Mouse (Mus musculus): Measurements from ENCODE around the gene Rps29. TPM values are rescaled to one million over a fixed set of nuclear protein-coding genes. Genes with fewer than 3 reads are reported as not detected.
"Not testable (repeated sequence)": the region's sequence is repeated elsewhere in the genome, so short reads cannot be mapped to it uniquely, and the experiment has no call there.

Gene Rps29
- polyA plus RNA-seq, 1 experiment from 2014 or later, result 1,383 TPM

DNA sequence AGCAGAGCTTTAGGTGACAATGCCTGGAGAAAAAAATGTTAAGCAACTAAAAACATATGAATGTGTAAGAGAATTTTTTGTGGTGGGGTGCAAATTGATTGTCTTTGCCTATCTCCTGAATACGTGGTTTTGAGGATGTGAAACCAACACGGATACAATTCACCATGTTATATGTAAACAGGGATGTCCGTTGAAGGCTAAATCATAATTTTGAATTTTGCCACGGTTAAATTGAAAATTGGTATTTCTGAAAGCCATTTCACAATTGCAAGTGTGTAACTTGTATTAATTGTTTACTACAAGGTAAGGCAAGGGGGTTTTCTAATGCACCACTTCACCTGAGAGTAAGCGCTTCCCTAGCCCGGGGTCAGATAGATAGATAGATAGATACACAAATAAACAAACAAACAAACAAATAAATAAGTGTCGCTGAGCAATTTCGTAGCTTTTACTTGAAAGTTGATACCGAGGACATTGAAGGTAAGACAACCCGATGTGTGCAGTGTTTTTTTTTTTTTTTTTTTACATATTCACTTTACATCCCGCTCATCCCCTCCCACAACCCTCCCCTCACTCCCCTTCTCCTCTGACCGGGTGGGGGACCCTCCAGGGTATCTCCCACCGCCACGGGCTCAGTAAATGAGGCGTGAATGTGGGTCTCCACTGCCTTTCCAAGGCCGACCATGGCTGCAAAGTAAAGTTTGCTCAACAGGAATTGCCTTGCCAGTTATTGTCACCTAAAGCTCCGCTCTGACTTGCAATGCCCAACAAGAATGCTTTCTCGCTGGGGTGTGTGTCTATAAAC lies 8.9 kb upstream of the Rps29 start:
- DNase-seq (ENCODE audit: low spot score), result no peak
- H3K27ac ChIP-seq (ENCODE audit: low read depth, low read length), result no peak overlapping the region
- H3K9me3 ChIP-seq (ENCODE audit: control insufficient read depth, low read length), result no peaks in the 10 kb centered on the region
- no peaks in the 10 kb centered on the region; the same call in 1 of the 2 replicates for H3K4me1 ChIP-seq (replicated peaks; ENCODE audit: control insufficient read depth, insufficient read depth, low read length)
- H3K27me3 ChIP-seq (ENCODE audit: control insufficient read depth, insufficient read depth, low read length), result no peaks in the 10 kb centered on the region
- H3K9ac ChIP-seq (ENCODE audit: low read length), result peak overlapping the region; percentile 71
- peak overlapping the region; percentile 82 for H3K4me3 ChIP-seq (ENCODE audit: low read depth, low read length)
- WGBS, result 9% methylated on average over 18 of the region's 18 CpGs
- no peaks in the 10 kb centered on the region for H3K36me3 ChIP-seq (ENCODE audit: control insufficient read depth, insufficient read depth, low read length)
- ATAC-seq (replicated peaks; ENCODE audit: low FRiP score), result peak; percentile 59
- H3K4me2 ChIP-seq (ENCODE audit: low read depth, low read length, severe bottlenecking), result peak overlapping the region; percentile 86

- 72% methylated on average over 8 of the region's 8 CpGs for WGBS
- H3K4me3 ChIP-seq (ENCODE audit: low read depth, low read length); H3K27ac ChIP-seq (ENCODE audit: low read depth, low read length); ATAC-seq (replicated peaks; ENCODE audit: low FRiP score); H3K4me2 ChIP-seq (ENCODE audit: low read depth, low read length, severe bottlenecking); H3K9me3 ChIP-seq (ENCODE audit: control insufficient read depth, low read length); H3K27me3 ChIP-seq (ENCODE audit: control insufficient read depth, insufficient read depth, low read length); H3K4me1 ChIP-seq (replicated peaks; ENCODE audit: control insufficient read depth, insufficient read depth, low read length); H3K36me3 ChIP-seq (ENCODE audit: control insufficient read depth, insufficient read depth, low read length); DNase-seq (ENCODE audit: low spot score); H3K9ac ChIP-seq (ENCODE audit: low read length): not testable (repeated sequence)
These were observed 8.0 kb upstream of the Rps29 start for GRCm38 (mm10) chr12:69166861-69167581.

GRCm38 (mm10) chr12:69164904-69165303 lies 5.9 kb upstream of the Rps29 start:
- Histone ChIP-seq H3K4me2 (ENCODE audit: low read depth, low read length, severe bottlenecking) (no peak overlapping the region), H3K4me3 (ENCODE audit: low read depth, low read length) (no peak overlapping the region), H3K27ac (ENCODE audit: low read depth, low read length) (no peak overlapping the region), H3K9me3 (ENCODE audit: control insufficient read depth, low read length) (no peaks in the 10 kb centered on the region), H3K9ac (ENCODE audit: low read length) (no peak overlapping the region), H3K36me3 (ENCODE audit: control insufficient read depth, insufficient read depth, low read length) (no peaks in the 10 kb centered on the region), H3K27me3 (ENCODE audit: control insufficient read depth, insufficient read depth, low read length) (no peaks in the 10 kb centered on the region), H3K4me1 (replicated peaks; ENCODE audit: control insufficient read depth, insufficient read depth, low read length) (no peaks in the 10 kb centered on the region; the same call in 1 of the 2 replicates)
- no peak for DNase-seq (ENCODE audit: low spot score)
- 68% methylated on average over 3 of the region's 3 CpGs for WGBS
- ATAC-seq (replicated peaks; ENCODE audit: low FRiP score), result no peak

- 86% methylated on average over 4 of the region's 4 CpGs for WGBS
- H3K36me3 ChIP-seq (ENCODE audit: control insufficient read depth, insufficient read depth, low read length); H3K4me2 ChIP-seq (ENCODE audit: low read depth, low read length, severe bottlenecking): not testable (repeated sequence)
These were observed 4.6 kb upstream of the Rps29 start for GRCm38 (mm10) chr12:69163586-69163985.

DNA sequence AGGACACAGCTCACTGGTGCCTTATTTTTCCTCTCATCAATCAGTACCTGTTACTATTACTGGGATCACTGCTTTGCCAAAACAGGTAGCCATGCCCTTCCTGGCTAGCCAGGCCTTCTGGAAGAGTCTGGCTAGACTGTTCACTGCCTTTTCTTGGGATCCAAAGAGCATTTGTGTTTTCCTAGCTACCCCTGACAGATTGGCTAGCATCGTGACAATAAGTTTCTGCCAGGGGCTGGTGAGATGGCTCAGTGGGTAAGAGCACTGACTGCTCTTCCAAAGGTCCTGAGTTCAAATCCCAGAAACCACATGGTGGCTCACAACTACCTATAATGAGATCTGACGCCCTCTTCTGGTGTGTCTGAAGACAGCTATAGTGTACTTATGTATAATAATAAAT lies 1.7 kb upstream of the Rps29 start:
- H3K27me3 ChIP-seq (ENCODE audit: control insufficient read depth, insufficient read depth, low read length); H3K36me3 ChIP-seq (ENCODE audit: control insufficient read depth, insufficient read depth, low read length); H3K4me2 ChIP-seq (ENCODE audit: low read depth, low read length, severe bottlenecking); ATAC-seq (replicated peaks; ENCODE audit: low FRiP score); H3K4me1 ChIP-seq (replicated peaks; ENCODE audit: control insufficient read depth, insufficient read depth, low read length); H3K4me3 ChIP-seq (ENCODE audit: low read depth, low read length); H3K27ac ChIP-seq (ENCODE audit: low read depth, low read length); DNase-seq (ENCODE audit: low spot score); H3K9ac ChIP-seq (ENCODE audit: low read length); H3K9me3 ChIP-seq (ENCODE audit: control insufficient read depth, low read length): not testable (repeated sequence)
- 83% methylated on average over 2 of the region's 2 CpGs for WGBS

More at GRCm38 (mm10) chr12:69163586-69163985, 4.6 kb upstream of the Rps29 start:
- H3K9ac ChIP-seq (ENCODE audit: low read length); ATAC-seq (replicated peaks; ENCODE audit: low FRiP score); H3K9me3 ChIP-seq (ENCODE audit: control insufficient read depth, low read length); H3K27me3 ChIP-seq (ENCODE audit: control insufficient read depth, insufficient read depth, low read length); DNase-seq (ENCODE audit: low spot score); H3K4me1 ChIP-seq (replicated peaks; ENCODE audit: control insufficient read depth, insufficient read depth, low read length); H3K4me3 ChIP-seq (ENCODE audit: low read depth, low read length); H3K27ac ChIP-seq (ENCODE audit: low read depth, low read length): not testable (repeated sequence)

DNA sequence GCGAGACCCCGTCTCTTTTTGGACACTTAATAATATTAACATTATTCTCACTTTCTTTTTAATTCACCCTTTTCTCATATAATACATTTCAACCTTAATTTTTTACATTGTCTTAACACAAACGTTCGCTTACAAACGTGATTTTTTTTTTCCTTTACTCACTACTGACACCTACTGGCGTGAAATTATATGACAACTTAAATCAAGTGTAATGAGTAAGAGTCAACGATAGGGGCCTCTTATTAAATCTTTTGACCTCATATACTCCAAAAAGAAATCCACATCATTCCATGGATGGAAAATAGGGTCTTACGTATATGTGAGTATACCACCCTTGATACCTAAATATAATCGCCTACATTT lies 573 bp upstream of the Rps29 start:
- no peaks in the 10 kb centered on the region for H3K9me3 ChIP-seq (ENCODE audit: control insufficient read depth, low read length)
- DNase-seq (ENCODE audit: low spot score) (no peak), ATAC-seq (replicated peaks; ENCODE audit: low FRiP score) (peak; percentile 8; the same call in 1 of the 2 replicates)
- H3K4me2 ChIP-seq (ENCODE audit: low read depth, low read length, severe bottlenecking), result 0 out of 2 replicates have a peak overlapping the region, but pooled peaks have one; percentile 18
- no peak overlapping the region for H3K9ac ChIP-seq (ENCODE audit: low read length)
- 6% methylated on average over 9 of the region's 9 CpGs for WGBS
- no peaks in the 10 kb centered on the region for H3K27me3 ChIP-seq (ENCODE audit: control insufficient read depth, insufficient read depth, low read length)
- H3K27ac ChIP-seq (ENCODE audit: low read depth, low read length), result no peak overlapping the region
- no peaks in the 10 kb centered on the region; the same call in 1 of the 2 replicates for H3K4me1 ChIP-seq (replicated peaks; ENCODE audit: control insufficient read depth, insufficient read depth, low read length)
- H3K4me3 ChIP-seq (ENCODE audit: low read depth, low read length), result no peak overlapping the region
- peaks cover 9% of the 10 kb centered on the region; the same call in 1 of the 2 replicates for H3K36me3 ChIP-seq (ENCODE audit: control insufficient read depth, insufficient read depth, low read length)

DNA sequence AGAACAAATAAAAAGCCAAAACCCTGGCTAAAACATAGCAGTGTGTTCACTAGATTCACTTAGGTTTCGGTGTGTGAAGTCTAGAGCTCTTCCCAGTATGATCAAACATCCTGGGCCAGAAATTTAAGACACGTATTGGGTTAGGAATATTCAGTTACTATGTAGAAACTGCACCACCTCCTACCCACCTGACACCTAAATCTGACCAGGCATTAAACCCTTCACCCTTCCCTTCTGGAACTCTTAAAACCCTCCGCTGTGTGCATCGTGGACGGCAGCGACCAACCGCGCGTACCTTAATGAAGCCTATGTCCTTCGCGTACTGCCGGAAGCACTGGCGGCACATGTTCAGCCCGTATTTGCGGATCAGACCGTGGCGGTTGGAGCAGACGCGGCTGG lies 621 bp downstream of the Rps29 start:
- peaks cover 9% of the 10 kb centered on the region; the same call in 1 of the 2 replicates for H3K36me3 ChIP-seq (ENCODE audit: control insufficient read depth, insufficient read depth, low read length)
- no peak for DNase-seq (ENCODE audit: low spot score)
- peak overlapping the region; percentile 69 for H3K4me3 ChIP-seq (ENCODE audit: low read depth, low read length)
- H3K27ac ChIP-seq (ENCODE audit: low read depth, low read length), result peak overlapping the region; percentile 90
- no peaks in the 10 kb centered on the region; the same call in 1 of the 2 replicates for H3K4me1 ChIP-seq (replicated peaks; ENCODE audit: control insufficient read depth, insufficient read depth, low read length)
- no peaks in the 10 kb centered on the region for H3K9me3 ChIP-seq (ENCODE audit: control insufficient read depth, low read length)
- 1% methylated on average over 19 of the region's 19 CpGs for WGBS
- no peaks in the 10 kb centered on the region for H3K27me3 ChIP-seq (ENCODE audit: control insufficient read depth, insufficient read depth, low read length)
- no peak for ATAC-seq (replicated peaks; ENCODE audit: low FRiP score)
- peak overlapping the region; percentile 88 for H3K9ac ChIP-seq (ENCODE audit: low read length)
- H3K4me2 ChIP-seq (ENCODE audit: low read depth, low read length, severe bottlenecking), result peak overlapping the region; percentile 50

DNA sequence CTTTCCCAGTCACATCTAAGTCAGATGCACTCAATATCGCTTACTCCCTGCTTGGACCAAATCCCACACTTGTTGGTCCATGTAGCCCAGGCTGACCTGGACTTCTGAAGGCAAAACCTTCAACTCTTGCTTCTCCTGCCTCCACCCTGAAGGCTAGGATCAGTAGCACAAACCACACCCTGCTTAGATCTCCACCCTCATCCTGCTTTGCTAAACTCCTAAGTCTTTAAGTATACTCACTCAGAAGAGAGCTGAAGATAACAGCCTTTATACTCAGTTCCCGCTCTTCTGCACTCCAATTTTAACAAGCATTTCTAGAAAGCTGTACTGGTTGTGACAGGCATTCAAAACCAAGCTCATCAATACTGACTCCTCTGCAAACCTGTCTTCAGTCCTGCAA lies 1.9 kb downstream of the Rps29 start:
- no peaks in the 10 kb centered on the region for H3K9me3 ChIP-seq (ENCODE audit: control insufficient read depth, low read length)
- WGBS, result 100% methylated on average over 2 of the region's 2 CpGs
- no peak overlapping the region for H3K9ac ChIP-seq (ENCODE audit: low read length)
- H3K27ac ChIP-seq (ENCODE audit: low read depth, low read length), result no peak overlapping the region
- H3K4me2 ChIP-seq (ENCODE audit: low read depth, low read length, severe bottlenecking), result no peak overlapping the region
- no peak overlapping the region for H3K4me3 ChIP-seq (ENCODE audit: low read depth, low read length)
- DNase-seq (ENCODE audit: low spot score), result no peak
- peaks cover 9% of the 10 kb centered on the region; the same call in 1 of the 2 replicates for H3K36me3 ChIP-seq (ENCODE audit: control insufficient read depth, insufficient read depth, low read length)
- H3K27me3 ChIP-seq (ENCODE audit: control insufficient read depth, insufficient read depth, low read length), result no peaks in the 10 kb centered on the region
- ATAC-seq (replicated peaks; ENCODE audit: low FRiP score), result no peak
- H3K4me1 ChIP-seq (replicated peaks; ENCODE audit: control insufficient read depth, insufficient read depth, low read length), result no peaks in the 10 kb centered on the region; the same call in 1 of the 2 replicates
